21 mouse cellular contexts compared by ENCODE assay signal in the genomic region with DNA sequence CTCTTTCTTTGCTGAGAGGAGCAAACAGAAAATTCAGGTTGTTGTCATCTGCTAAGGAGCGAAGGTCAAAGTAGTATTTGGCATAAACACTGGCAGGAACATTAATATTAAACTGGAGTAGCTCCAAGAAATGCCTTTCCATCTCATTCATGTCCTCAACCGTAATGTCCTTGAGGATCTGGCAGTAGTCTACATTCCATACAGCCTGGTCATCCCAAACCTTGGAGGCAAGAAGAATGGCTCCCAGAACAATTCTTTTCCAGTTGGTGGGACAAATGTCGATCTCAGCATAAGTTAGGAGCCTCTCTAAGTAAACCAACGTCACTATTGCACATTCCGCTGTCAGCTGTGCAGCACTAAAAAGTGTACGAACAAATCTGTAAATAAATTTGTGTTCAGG. TPM values are rescaled to one million over a fixed set of nuclear protein-coding genes. Genes with fewer than 3 reads are reported as not detected.
DNase-seq lines count a peak whose midpoint lies in the region; ATAC-seq and TF ChIP-seq lines count a peak whose summit lies in the region.
"Not testable (repeated sequence)": the region's sequence is repeated elsewhere in the genome, so short reads cannot be mapped to it uniquely, and the experiment has no call there.
"Had no signal": no experiment of that assay in that cellular context is flagged by ENCODE, and none has a peak within 500 bp of the region (broad histone marks: within the 10 kb centered on the region; RNA-seq: fewer than 3 reads in every experiment).

No protein-coding gene starts in this region.

- TF ChIP-seq CTCF in heart, postnatal 0 days (IDR thresholded peaks at IDR 0.05; ENCODE audit: low read depth); lung, postnatal 0 days (IDR thresholded peaks at IDR 0.05): not testable (repeated sequence)

- peak; percentile 27 for DNase-seq in adrenal gland, adult 2 months
- not testable (repeated sequence) for DNase-seq in heart, postnatal 0 days (ENCODE audit: low spot score); lung, postnatal 0 days (ENCODE audit: low spot score)

- not testable (repeated sequence) for H3K4me2 ChIP-seq in heart, postnatal 0 days (ENCODE audit: low read depth, low read length); intestine, embryonic 16.5 days (ENCODE audit: low read depth, low read length); kidney, embryonic 14.5 days (replicated peaks; ENCODE audit: low read depth, low read length); lung, postnatal 0 days (replicated peaks; ENCODE audit: low read depth, low read length)

- not testable (repeated sequence) for H3K27me3 ChIP-seq in heart, postnatal 0 days (ENCODE audit: control insufficient read depth, insufficient read depth, low read length); intestine, embryonic 16.5 days (replicated peaks; ENCODE audit: control insufficient read depth, insufficient read depth, low read length); kidney, embryonic 14.5 days (ENCODE audit: control insufficient read depth, insufficient read depth, low read length); lung, postnatal 0 days (replicated peaks; ENCODE audit: insufficient read depth, low read length)

- H3K4me1 ChIP-seq in heart, postnatal 0 days (ENCODE audit: control insufficient read depth, insufficient read depth); intestine, embryonic 16.5 days (ENCODE audit: control insufficient read depth, insufficient read depth, low read length); kidney, embryonic 14.5 days (ENCODE audit: control insufficient read depth, insufficient read depth, low read length); lung, postnatal 0 days (ENCODE audit: insufficient read depth, low read depth, low read length): not testable (repeated sequence)

- 50% methylated on average over 6 of the region's 6 CpGs for whole genome bisulfite sequencing in heart, postnatal 0 days
- 56% methylated on average over 6 of the region's 6 CpGs for WGBS in intestine, embryonic 16.5 days
- 57% methylated on average over 5 of the region's 6 CpGs for WGBS in kidney, embryonic 14.5 days
- WGBS in lung, postnatal 0 days: 42% methylated on average over 6 of the region's 6 CpGs

- H3K9me3 ChIP-seq in heart, postnatal 0 days (replicated peaks; ENCODE audit: control insufficient read depth, low read length); intestine, embryonic 16.5 days (ENCODE audit: control insufficient read depth, low read length); kidney, embryonic 14.5 days (ENCODE audit: control insufficient read depth, low read length); lung, postnatal 0 days (ENCODE audit: low read length): not testable (repeated sequence)

- ATAC-seq in heart, postnatal 0 days (ENCODE audit: insufficient read depth, low read depth): peak; percentile 72
- ATAC-seq in intestine, embryonic 16.5 days: 0 out of 2 replicates have a peak, but pooled peaks have one; percentile 24
- ATAC-seq in kidney, embryonic 14.5 days (ENCODE audit: low FRiP score, low TSS enrichment): 0 out of 2 replicates have a peak, but pooled peaks have one; percentile 16
- peak; percentile 54; the same call in 1 of the 2 replicates for ATAC-seq in lung, postnatal 0 days

- TF ChIP-seq EP300 in heart, postnatal 0 days (IDR thresholded peaks at IDR 0.05; ENCODE audit: low read depth); lung, postnatal 0 days (IDR thresholded peaks at IDR 0.05): not testable (repeated sequence)

- not testable (repeated sequence) for H3K9ac ChIP-seq in heart, postnatal 0 days (replicated peaks; ENCODE audit: low read depth, low read length); intestine, embryonic 16.5 days (ENCODE audit: low read depth, low read length); kidney, embryonic 14.5 days (ENCODE audit: low read depth, low read length); lung, postnatal 0 days (replicated peaks; ENCODE audit: low read depth)

- not testable (repeated sequence) for H3K4me3 ChIP-seq in heart, postnatal 0 days (ENCODE audit: low read depth, low read length); intestine, embryonic 16.5 days (ENCODE audit: low read length); kidney, embryonic 14.5 days (ENCODE audit: low read length); lung, postnatal 0 days (ENCODE audit: low read depth, low read length)

- H3K36me3 ChIP-seq in heart, postnatal 0 days (replicated peaks; ENCODE audit: control insufficient read depth, insufficient read depth, low read length); intestine, embryonic 16.5 days (ENCODE audit: control insufficient read depth, insufficient read depth, low read length); kidney, embryonic 14.5 days (ENCODE audit: control insufficient read depth, insufficient read depth, low read length); lung, postnatal 0 days (ENCODE audit: insufficient read depth, low read length): not testable (repeated sequence)

- not testable (repeated sequence) for H3K27ac ChIP-seq in heart, postnatal 0 days (ENCODE audit: low read depth); intestine, embryonic 16.5 days (ENCODE audit: low read length); kidney, embryonic 14.5 days (ENCODE audit: low read depth, low read length); lung, postnatal 0 days (ENCODE audit: low read length)

RNA-seq across cellular contexts. Expression of a gene that starts 6.5 kb away (rescaled TPM):
- total RNA-seq in adrenal gland, adult 2 months (2021): 1 to 10 TPM; 5.9 TPM
- polyA plus RNA-seq in adrenal gland, adult 2 months (2012; rRNA removed): 1.8 and 2.4 TPM in 2 replicates
- 0.46 and 1.5 TPM in 2 replicates for total RNA-seq in heart, postnatal 0 days (2014; rRNA removed; ENCODE audit: low replicate concordance)
- 0.46 and 0.48 TPM in 2 replicates for polyA plus RNA-seq in heart, postnatal 0 days (2015; fragmentation: Nextera tagmentation; extraction: Ambion mirVana)
- 0.88 and 0.93 TPM in 2 replicates for polyA plus RNA-seq in intestine, embryonic 16.5 days (2015; fragmentation: Nextera tagmentation; extraction: Ambion mirVana)
- 0.41 and 0.49 TPM in 2 replicates for polyA plus RNA-seq in kidney, embryonic 14.5 days (2014; fragmentation: Nextera tagmentation; extraction: Ambion mirVana)
- 1.9 and 2.1 TPM in 2 replicates for polyA plus RNA-seq in lung, postnatal 0 days (2015; fragmentation: Nextera tagmentation; extraction: Ambion mirVana)
- total RNA-seq: MEL had no signal
- polyA plus RNA-seq: C2C12; forebrain, embryonic 13.5 days had no signal

RNA-seq across cellular contexts. Expression of a gene that starts 36.2 kb away (rescaled TPM):
- total RNA-seq in adrenal gland, adult 2 months (2021): 1 to 10 TPM; 5.1 to 6.6 TPM
- polyA plus RNA-seq in adrenal gland, adult 2 months (2012; rRNA removed): 2.1 and 2.8 TPM in 2 replicates
- total RNA-seq in heart, postnatal 0 days (2014; rRNA removed; ENCODE audit: low replicate concordance): 8.0 and 8.9 TPM in 2 replicates
- 1.5 and 1.7 TPM in 2 replicates for polyA plus RNA-seq in heart, postnatal 0 days (2015; fragmentation: Nextera tagmentation; extraction: Ambion mirVana)
- 1.2 TPM in 2 replicates for polyA plus RNA-seq in intestine, embryonic 16.5 days (2015; fragmentation: Nextera tagmentation; extraction: Ambion mirVana)
- polyA plus RNA-seq in kidney, embryonic 14.5 days (2014; fragmentation: Nextera tagmentation; extraction: Ambion mirVana): 1.0 and 1.3 TPM in 2 replicates
- polyA plus RNA-seq in lung, postnatal 0 days (2015; fragmentation: Nextera tagmentation; extraction: Ambion mirVana): 5.2 and 5.3 TPM in 2 replicates
- polyA plus RNA-seq: C2C12 had no signal

RNA-seq across cellular contexts. Expression of a gene that starts 48.7 kb away (rescaled TPM):
- total RNA-seq in adrenal gland, adult 2 months (2021): not detected
- not detected in 2 replicates for polyA plus RNA-seq in adrenal gland, adult 2 months (2012; rRNA removed)
- total RNA-seq in heart, postnatal 0 days (2014; rRNA removed; ENCODE audit: low replicate concordance): not detected in 2 replicates
- not detected in 2 replicates for polyA plus RNA-seq in heart, postnatal 0 days (2015; fragmentation: Nextera tagmentation; extraction: Ambion mirVana)
- polyA plus RNA-seq in intestine, embryonic 16.5 days (2015; fragmentation: Nextera tagmentation; extraction: Ambion mirVana): not detected in 2 replicates
- polyA plus RNA-seq in kidney, embryonic 14.5 days (2014; fragmentation: Nextera tagmentation; extraction: Ambion mirVana): not detected in 2 replicates
- not detected in 2 replicates for polyA plus RNA-seq in lung, postnatal 0 days (2015; fragmentation: Nextera tagmentation; extraction: Ambion mirVana)
- total RNA-seq: adrenal gland, adult 18-20 months; adrenal gland, postnatal 10 days; adrenal gland, postnatal 25 days; adrenal gland, postnatal 4 days; common myeloid progenitor, adult 5-6 weeks; ES-E14; forebrain, postnatal 0 days; MEL had no signal
- polyA plus RNA-seq: brain, embryonic 14.5 days; C2C12; embryonic facial prominence, embryonic 11.5 days; embryonic facial prominence, embryonic 13.5 days; embryonic facial prominence, embryonic 15.5 days; forebrain, embryonic 11.5 days; forebrain, embryonic 13.5 days; forebrain, embryonic 15.5 days; forebrain, postnatal 0 days had no signal

RNA-seq across cellular contexts. Expression of a gene that starts 59.5 kb away (rescaled TPM):
- total RNA-seq in adrenal gland, adult 2 months (2021): not detected
- not detected in 2 replicates for polyA plus RNA-seq in adrenal gland, adult 2 months (2012; rRNA removed)
- not detected in 2 replicates for total RNA-seq in heart, postnatal 0 days (2014; rRNA removed; ENCODE audit: low replicate concordance)
- not detected in 2 replicates for polyA plus RNA-seq in heart, postnatal 0 days (2015; fragmentation: Nextera tagmentation; extraction: Ambion mirVana)
- not detected in 2 replicates for polyA plus RNA-seq in intestine, embryonic 16.5 days (2015; fragmentation: Nextera tagmentation; extraction: Ambion mirVana)
- not detected in 2 replicates for polyA plus RNA-seq in kidney, embryonic 14.5 days (2014; fragmentation: Nextera tagmentation; extraction: Ambion mirVana)
- polyA plus RNA-seq in lung, postnatal 0 days (2015; fragmentation: Nextera tagmentation; extraction: Ambion mirVana): not detected in 2 replicates
- total RNA-seq: adrenal gland, adult 18-20 months; adrenal gland, postnatal 10 days; adrenal gland, postnatal 25 days; adrenal gland, postnatal 4 days; common myeloid progenitor, adult 5-6 weeks; ES-E14; forebrain, postnatal 0 days; MEL had no signal
- polyA plus RNA-seq: brain, embryonic 14.5 days; C2C12; embryonic facial prominence, embryonic 11.5 days; forebrain, embryonic 11.5 days; forebrain, embryonic 15.5 days; forebrain, postnatal 0 days had no signal

Comparison
In these comparisons a context has a peak if more than half of its experiments do, and no peak if none do; other contexts are left out.
1. ATAC-seq: peak in every context shown above with its lines; median percentile 72 in heart, postnatal 0 days; 54 in lung, postnatal 0 days; 24 in intestine, embryonic 16.5 days; 16 in kidney, embryonic 14.5 days.